Mouse (Mus musculus): ENCODE results near the gene Pon1.

The Pon1 gene

DNA sequence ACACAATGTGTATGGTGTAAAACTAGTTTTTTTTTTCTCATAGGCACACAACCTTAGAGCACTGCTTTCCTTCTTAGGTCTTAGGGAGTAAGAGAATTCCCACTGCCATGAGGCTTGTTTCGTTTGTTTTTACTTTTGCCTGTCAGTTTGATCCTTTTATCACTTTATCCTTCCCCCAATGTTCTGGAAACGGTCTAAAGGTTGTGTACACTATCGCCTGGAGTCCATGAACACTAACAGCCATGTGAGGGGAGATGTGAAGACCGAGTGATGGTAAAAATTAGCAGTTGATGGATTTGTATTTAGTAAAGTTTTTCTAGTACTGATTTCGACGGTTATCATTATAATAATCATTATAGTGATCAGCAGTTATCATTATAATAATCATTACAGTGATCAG is 58.8 kb downstream of the Pon1 start:
- no peak for DNase-seq (ENCODE audit: low spot score)

DNA sequence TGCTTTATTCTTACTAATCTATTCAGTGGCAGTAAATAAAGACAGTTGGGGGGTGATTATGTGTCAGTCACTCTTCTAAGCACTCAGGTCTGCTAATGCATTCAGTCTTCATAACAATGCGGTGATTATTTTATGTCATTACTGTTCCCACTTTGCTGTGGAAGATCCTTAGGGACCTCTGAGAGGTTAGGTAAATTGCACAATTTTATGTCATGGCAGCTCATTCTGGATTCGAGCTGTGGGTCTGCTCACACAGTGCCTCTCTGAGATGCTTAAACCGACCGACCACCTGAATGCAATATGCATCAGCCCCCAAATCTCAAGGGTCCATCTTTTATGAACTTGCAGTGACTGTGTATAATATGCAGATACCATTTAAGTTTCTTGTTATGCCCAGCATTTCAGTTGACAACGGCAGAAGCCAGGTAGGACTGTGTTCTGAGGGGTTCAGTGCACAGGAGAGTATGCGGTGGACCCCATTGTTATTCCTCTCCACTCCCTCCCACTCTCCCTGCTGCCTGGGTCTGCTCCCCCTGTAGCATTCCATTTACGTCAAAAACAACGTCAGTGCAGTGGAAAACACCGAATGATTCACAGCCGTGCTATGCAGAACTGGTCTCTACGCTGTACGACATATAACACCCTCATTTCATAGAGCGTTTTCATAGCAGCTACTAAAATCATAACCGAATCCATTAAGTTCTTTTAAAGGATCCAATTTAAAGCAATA is 64.2 kb downstream of the Pon1 start:
- no peak for DNase-seq (ENCODE audit: low spot score)

DNA sequence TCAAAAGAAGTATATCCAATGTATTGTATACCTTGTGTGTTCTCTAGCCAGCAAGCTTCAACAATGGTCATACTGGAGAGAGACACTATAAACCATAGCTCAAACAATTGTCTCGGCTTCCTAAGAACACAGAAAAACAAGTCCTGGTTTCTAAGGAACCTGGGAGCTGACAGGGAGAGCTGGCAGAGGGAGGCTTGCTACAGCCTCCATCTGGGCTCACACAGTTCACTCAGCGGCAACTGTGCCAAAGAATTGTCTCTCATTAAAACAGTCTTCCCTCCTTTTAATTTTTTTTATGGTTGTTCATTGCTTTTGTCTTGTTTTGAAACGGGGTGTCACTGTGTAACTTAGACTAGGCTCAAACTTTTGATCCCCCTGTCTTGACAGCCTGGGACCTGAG is 73.5 kb downstream of the Pon1 start:
- no peak for DNase-seq (ENCODE audit: low spot score)

DNA sequence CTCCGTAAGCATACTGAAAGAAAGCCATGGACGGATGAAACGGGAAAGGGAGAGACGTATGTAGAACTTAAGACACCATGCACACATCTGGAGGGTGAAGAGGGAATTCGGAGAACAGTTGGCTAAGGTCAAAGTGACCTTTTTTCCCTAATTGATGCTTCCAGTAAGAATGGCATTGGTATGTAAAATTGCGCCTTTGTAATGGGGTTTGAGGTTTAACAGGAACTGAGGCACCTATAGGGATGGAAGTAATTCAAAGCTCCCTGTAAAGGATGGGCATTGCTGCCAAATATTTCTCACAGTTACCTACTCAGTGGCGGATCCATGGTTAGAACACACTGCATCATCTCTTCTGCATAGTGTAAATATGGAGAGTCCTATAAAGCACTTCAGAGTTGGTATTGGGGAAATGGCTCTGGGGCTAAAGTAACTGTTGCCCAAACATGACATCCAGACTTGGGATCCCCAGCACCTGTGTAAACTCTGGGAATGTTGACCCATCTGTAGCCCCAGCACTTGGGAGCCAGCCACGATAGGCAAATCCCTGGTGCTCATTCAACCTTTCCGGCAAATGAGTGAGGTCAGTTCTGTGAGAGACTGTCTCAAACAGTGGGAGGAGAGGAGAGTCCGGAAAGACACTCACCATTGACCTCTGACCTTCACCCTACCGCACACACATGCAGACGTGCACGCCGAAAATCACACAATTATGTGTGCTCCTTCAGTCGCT is 74.4 kb downstream of the Pon1 start:
- DNase-seq (ENCODE audit: low spot score): no peak
